Mouse (Mus musculus): ENCODE measurements around the gene Vmn1r88. TPM values are rescaled to one million over a fixed set of nuclear protein-coding genes. Genes with fewer than 3 reads are reported as not detected.
"Not testable (repeated sequence)": the region's sequence is repeated elsewhere in the genome, so short reads cannot be mapped to it uniquely, and the experiment has no call there.

Vmn1r88 gene
- polyA plus RNA-seq (2012; fragmentation: generic; extraction: Trizol): not detected
- long read RNA-seq, experiment 1: 0 reads
- long read RNA-seq, experiment 2: 0 reads

GRCm38 (mm10) chr7:13159268-13159667 is at the start of gene Vmn1r88:
Vmn1r88 (plus strand) TSS chr7:13159568.
- Histone ChIP-seq H3K79me2 (ENCODE audit: control insufficient read depth, insufficient read depth) (no peaks in the 10 kb centered on the region), H3K4me3 (ENCODE audit: insufficient read depth, poor library complexity, severe bottlenecking) (no peak within 1 kb of the TSS), H3K79me3 (ENCODE audit: low read depth) (no peaks in the 10 kb centered on the region), H3ac (ENCODE audit: control insufficient read depth, insufficient read length, low read depth) (no peak within 1 kb of the TSS), H3K36me3 (ENCODE audit: control insufficient read depth, insufficient read depth) (no peaks in the 10 kb centered on the region), H3K27me3 (ENCODE audit: control insufficient read depth, insufficient read depth, insufficient read length) (no peaks in the 10 kb centered on the region)
- no peak for TF ChIP-seq MYOG (IDR thresholded peaks at IDR 0.05; ENCODE audit: control insufficient read depth, extremely low read depth, insufficient read length)
- TF ChIP-seq FOSL1 (IDR thresholded peaks at IDR 0.05; ENCODE audit: insufficient read depth, low read length, poor library complexity, severe bottlenecking): no peak
- no peak for TF ChIP-seq MAX (IDR thresholded peaks at IDR 0.05)
- TF ChIP-seq MYOD1 (IDR thresholded peaks at IDR 0.05; ENCODE audit: control insufficient read depth, insufficient read length, low read depth): no peak
- no peak for TF ChIP-seq CEBPB (IDR thresholded peaks at IDR 0.05; ENCODE audit: low read depth)
- TF ChIP-seq USF1 (IDR thresholded peaks at IDR 0.05; ENCODE audit: low read depth): no peak
- TF ChIP-seq CTCF (IDR thresholded peaks at IDR 0.05; ENCODE audit: control insufficient read depth, insufficient read depth, insufficient read length): no peak

- Histone ChIP-seq H3K79me3 (ENCODE audit: low read depth) (no peaks in the 10 kb centered on the region), H3ac (ENCODE audit: control insufficient read depth, insufficient read length, low read depth) (no peak within 1 kb of the TSS), H3K4me3 (ENCODE audit: insufficient read depth, poor library complexity, severe bottlenecking) (no peak within 1 kb of the TSS), H3K79me2 (ENCODE audit: control insufficient read depth, insufficient read depth) (no peaks in the 10 kb centered on the region), H3K36me3 (ENCODE audit: control insufficient read depth, insufficient read depth) (no peaks in the 10 kb centered on the region), H3K27me3 (ENCODE audit: control insufficient read depth, insufficient read depth, insufficient read length) (no peaks in the 10 kb centered on the region)
- TF ChIP-seq MYOG (IDR thresholded peaks at IDR 0.05; ENCODE audit: control insufficient read depth, extremely low read depth, insufficient read length) (no peak), CTCF (IDR thresholded peaks at IDR 0.05; ENCODE audit: control insufficient read depth, insufficient read depth, insufficient read length) (no peak), MAX (IDR thresholded peaks at IDR 0.05) (no peak), FOSL1 (IDR thresholded peaks at IDR 0.05; ENCODE audit: insufficient read depth, low read length, poor library complexity, severe bottlenecking) (no peak), MYOD1 (IDR thresholded peaks at IDR 0.05; ENCODE audit: control insufficient read depth, insufficient read length, low read depth) (no peak), CEBPB (IDR thresholded peaks at IDR 0.05; ENCODE audit: low read depth) (no peak), USF1 (IDR thresholded peaks at IDR 0.05; ENCODE audit: low read depth) (no peak)
Observed at GRCm38 (mm10) chr7:13119817-13120216, 39.6 kb upstream of the Vmn1r88 start, which contains the start of gene Vmn1r86. Vmn1r86 (minus strand) TSS chr7:13119917.

- H3K36me3 ChIP-seq (ENCODE audit: control insufficient read depth, insufficient read depth); H3ac ChIP-seq (ENCODE audit: control insufficient read depth, insufficient read length, low read depth); H3K27me3 ChIP-seq (ENCODE audit: control insufficient read depth, insufficient read depth, insufficient read length); H3K79me3 ChIP-seq (ENCODE audit: low read depth); H3K79me2 ChIP-seq (ENCODE audit: control insufficient read depth, insufficient read depth); H3K4me3 ChIP-seq (ENCODE audit: insufficient read depth, poor library complexity, severe bottlenecking): not testable (repeated sequence)
Observed at GRCm38 (mm10) chr7:13123554-13124153, 35.7 kb upstream of the Vmn1r88 start.

GRCm38 (mm10) chr7:13131856-13132255 is 27.5 kb upstream of the Vmn1r88 start:
- H3K79me2 ChIP-seq (ENCODE audit: control insufficient read depth, insufficient read depth): no peaks in the 10 kb centered on the region
- no peaks in the 10 kb centered on the region for H3K36me3 ChIP-seq (ENCODE audit: control insufficient read depth, insufficient read depth)
- H3ac ChIP-seq (ENCODE audit: control insufficient read depth, insufficient read length, low read depth): no peak overlapping the region
- no peaks in the 10 kb centered on the region for H3K79me3 ChIP-seq (ENCODE audit: low read depth)
- H3K4me3 ChIP-seq (ENCODE audit: insufficient read depth, poor library complexity, severe bottlenecking): no peak overlapping the region
- no peaks in the 10 kb centered on the region for H3K27me3 ChIP-seq (ENCODE audit: control insufficient read depth, insufficient read depth, insufficient read length)
- TF ChIP-seq MAX (IDR thresholded peaks at IDR 0.05): no peak
- TF ChIP-seq CEBPB (IDR thresholded peaks at IDR 0.05; ENCODE audit: low read depth): no peak
- no peak for TF ChIP-seq FOSL1 (IDR thresholded peaks at IDR 0.05; ENCODE audit: insufficient read depth, low read length, poor library complexity, severe bottlenecking)
- no peak for TF ChIP-seq USF1 (IDR thresholded peaks at IDR 0.05; ENCODE audit: low read depth)
- TF ChIP-seq MYOD1 (IDR thresholded peaks at IDR 0.05; ENCODE audit: control insufficient read depth, insufficient read length, low read depth): no peak
- no peak for TF ChIP-seq MYOG (IDR thresholded peaks at IDR 0.05; ENCODE audit: control insufficient read depth, extremely low read depth, insufficient read length)
- no peak for TF ChIP-seq CTCF (IDR thresholded peaks at IDR 0.05; ENCODE audit: control insufficient read depth, insufficient read depth, insufficient read length)

- TF ChIP-seq MYOG (IDR thresholded peaks at IDR 0.05; ENCODE audit: control insufficient read depth, extremely low read depth, insufficient read length): no peak
- no peak for TF ChIP-seq USF1 (IDR thresholded peaks at IDR 0.05; ENCODE audit: low read depth)
- no peak for TF ChIP-seq CTCF (IDR thresholded peaks at IDR 0.05; ENCODE audit: control insufficient read depth, insufficient read depth, insufficient read length)
- no peak for TF ChIP-seq MYOD1 (IDR thresholded peaks at IDR 0.05; ENCODE audit: control insufficient read depth, insufficient read length, low read depth)
- TF ChIP-seq FOSL1 (IDR thresholded peaks at IDR 0.05; ENCODE audit: insufficient read depth, low read length, poor library complexity, severe bottlenecking): no peak
- TF ChIP-seq CEBPB (IDR thresholded peaks at IDR 0.05; ENCODE audit: low read depth): no peak
- no peak for TF ChIP-seq MAX (IDR thresholded peaks at IDR 0.05)
- no peaks in the 10 kb centered on the region for H3K79me3 ChIP-seq (ENCODE audit: low read depth)
- H3K36me3 ChIP-seq (ENCODE audit: control insufficient read depth, insufficient read depth): no peaks in the 10 kb centered on the region
- no peak overlapping the region for H3ac ChIP-seq (ENCODE audit: control insufficient read depth, insufficient read length, low read depth)
- no peak overlapping the region for H3K4me3 ChIP-seq (ENCODE audit: insufficient read depth, poor library complexity, severe bottlenecking)
- H3K79me2 ChIP-seq (ENCODE audit: control insufficient read depth, insufficient read depth): no peaks in the 10 kb centered on the region
- H3K27me3 ChIP-seq (ENCODE audit: control insufficient read depth, insufficient read depth, insufficient read length): no peaks in the 10 kb centered on the region
Observed at GRCm38 (mm10) chr7:13137340-13137739, 22.0 kb upstream of the Vmn1r88 start.

- no peaks in the 10 kb centered on the region for H3K79me3 ChIP-seq (ENCODE audit: low read depth)
- H3K36me3 ChIP-seq (ENCODE audit: control insufficient read depth, insufficient read depth): no peaks in the 10 kb centered on the region
- H3ac ChIP-seq (ENCODE audit: control insufficient read depth, insufficient read length, low read depth): no peak within 1 kb of the TSS
- H3K4me3 ChIP-seq (ENCODE audit: insufficient read depth, poor library complexity, severe bottlenecking): no peak within 1 kb of the TSS
- no peaks in the 10 kb centered on the region for H3K27me3 ChIP-seq (ENCODE audit: control insufficient read depth, insufficient read depth, insufficient read length)
- TF ChIP-seq FOSL1 (IDR thresholded peaks at IDR 0.05; ENCODE audit: insufficient read depth, low read length, poor library complexity, severe bottlenecking): no peak
- no peak for TF ChIP-seq CEBPB (IDR thresholded peaks at IDR 0.05; ENCODE audit: low read depth)
- TF ChIP-seq MYOD1 (IDR thresholded peaks at IDR 0.05; ENCODE audit: control insufficient read depth, insufficient read length, low read depth): no peak
- no peak for TF ChIP-seq MAX (IDR thresholded peaks at IDR 0.05)
- no peak for TF ChIP-seq MYOG (IDR thresholded peaks at IDR 0.05; ENCODE audit: control insufficient read depth, extremely low read depth, insufficient read length)
- no peak for TF ChIP-seq USF1 (IDR thresholded peaks at IDR 0.05; ENCODE audit: low read depth)
- no peaks in the 10 kb centered on the region for H3K79me2 ChIP-seq (ENCODE audit: control insufficient read depth, insufficient read depth)
Observed at GRCm38 (mm10) chr7:13140057-13140456, 19.3 kb upstream of the Vmn1r88 start, which contains the start of gene Vmn1r87. Vmn1r87 (minus strand) TSS chr7:13140157.

All from C2C12 (cell line).